Mouse (Mus musculus) cerebellum, postnatal 14 days (tissue): ENCODE measurements around the gene Atp5d.

ENCODE experiments used
- DNase-seq, 2 experiments: peaks; one replicate each; pipeline ENCODE4 v3.0.0; 2021; ENCODE audit warnings: mixed read lengths in 2 of 2

Atp5d gene

GRCm38 (mm10) chr10:80188453-80189024, 50.1 kb downstream of the Atp5d start:
- no peak for DNase-seq

DNA sequence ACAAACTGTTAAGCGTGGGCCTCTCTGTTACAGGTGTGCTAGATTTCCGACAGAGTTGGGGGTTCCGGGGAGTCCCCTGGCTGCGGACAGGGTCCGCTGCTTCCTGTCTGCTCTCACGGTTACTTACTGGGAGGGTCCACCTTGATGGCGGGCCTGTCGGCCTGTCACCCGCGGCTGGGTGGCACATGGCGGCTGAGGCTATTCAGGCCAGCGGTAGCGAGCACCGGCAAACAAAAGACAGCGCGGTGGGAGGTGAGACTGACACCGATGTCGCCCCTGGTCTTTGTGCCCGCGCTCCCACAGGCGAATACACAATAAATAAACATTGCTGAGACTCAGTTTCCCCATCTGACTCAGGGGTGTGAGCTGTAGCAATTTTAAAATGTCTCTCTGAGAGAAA, 51.6 kb downstream of the Atp5d start:
- DNase-seq = peak in 1 of 2 experiments; percentile 20

DNA sequence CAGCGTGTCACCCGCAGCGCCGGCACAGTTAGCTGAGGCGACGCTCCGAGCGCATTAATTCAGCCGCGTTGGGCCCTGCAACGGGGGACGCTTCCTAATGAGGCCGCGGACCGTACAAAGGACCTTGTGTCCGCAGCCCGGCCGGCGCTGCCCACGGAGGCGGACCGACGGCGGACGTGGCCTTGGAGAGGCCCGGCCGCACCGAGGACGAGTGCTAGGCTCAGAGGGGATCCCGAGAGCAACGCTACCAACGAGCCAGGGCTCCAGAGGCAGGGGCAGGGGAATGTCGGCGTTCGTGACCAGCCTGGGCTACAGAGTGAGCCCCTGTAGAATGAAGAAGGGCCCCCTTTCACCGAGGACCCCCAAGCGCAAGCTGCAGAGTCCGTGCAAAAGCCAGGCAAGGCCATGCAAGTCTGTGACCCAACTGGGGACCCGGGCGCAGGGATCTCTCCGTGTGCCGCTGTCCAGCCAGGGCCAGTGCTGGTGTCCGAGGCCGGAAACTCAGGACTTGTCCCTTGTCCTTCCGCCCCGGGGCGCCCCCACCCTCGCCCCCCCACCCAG, 52.1 kb downstream of the Atp5d start:
- peak in 1 of 2 experiments; percentile 40 for DNase-seq

GRCm38 (mm10) chr10:80193976-80194375, 55.5 kb downstream of the Atp5d start:
- DNase-seq = no peak

GRCm38 (mm10) chr10:80194441-80194840, 56.0 kb downstream of the Atp5d start:
- no peak for DNase-seq
